Mouse (Mus musculus): ENCODE results near the gene Gria4. TPM values are rescaled to one million over a fixed set of nuclear protein-coding genes. Genes with fewer than 3 reads are reported as not detected.

Gria4 gene
- polyA plus RNA-seq, 1 experiment from 2014 or later: 16.9 TPM

DNA sequence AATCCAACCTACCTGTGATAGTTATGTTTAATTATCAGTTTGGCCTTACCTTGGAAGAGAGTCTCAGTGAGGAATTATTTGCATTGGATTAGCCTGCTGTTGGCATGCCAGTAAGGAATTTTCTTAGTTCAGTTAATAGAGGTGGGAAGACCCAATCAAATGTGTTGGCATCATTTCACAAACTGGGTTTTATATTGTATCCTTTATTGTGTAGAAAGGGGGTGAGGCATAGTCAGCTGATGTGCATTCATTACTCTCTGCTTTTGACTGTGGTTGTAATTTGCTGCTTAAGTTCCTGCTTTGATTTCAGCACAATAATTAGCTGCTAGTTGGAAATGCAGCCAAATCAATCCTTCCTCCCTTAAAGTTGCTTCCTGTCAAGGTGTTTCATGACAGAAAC, 83.7 kb downstream of the Gria4 start:
- no peak overlapping the region for H3K27ac ChIP-seq (ENCODE audit: low read depth, low read length)

GRCm38 (mm10) chr9:4687149-4687548, 108.9 kb downstream of the Gria4 start:
- Histone ChIP-seq H3K9ac (ENCODE audit: low read depth, low read length) (no peak overlapping the region), H3K4me3 (ENCODE audit: low read length) (no peak overlapping the region), H3K27me3 (ENCODE audit: control insufficient read depth, insufficient read depth, low read length) (no peaks in the 10 kb centered on the region), H3K9me3 (ENCODE audit: control insufficient read depth, low read length) (no peaks in the 10 kb centered on the region), H3K4me2 (replicated peaks; ENCODE audit: low read depth, low read length) (no peak overlapping the region), H3K36me3 (ENCODE audit: control insufficient read depth, insufficient read depth, low read length) (no peaks in the 10 kb centered on the region), H3K27ac (ENCODE audit: low read depth, low read length) (no peak overlapping the region), H3K4me1 (ENCODE audit: control insufficient read depth, insufficient read depth, low read length) (no peaks in the 10 kb centered on the region)
- WGBS: 83% methylated on average over 1 of the region's 1 CpGs
- no peak for ATAC-seq (ENCODE audit: low FRiP score, low TSS enrichment)

More for the DNA sequence above, 83.7 kb downstream of the Gria4 start:
- Histone ChIP-seq H3K27me3 (ENCODE audit: control insufficient read depth, insufficient read depth, low read length) (no peaks in the 10 kb centered on the region), H3K4me1 (ENCODE audit: control insufficient read depth, insufficient read depth, low read length) (no peaks in the 10 kb centered on the region), H3K4me2 (replicated peaks; ENCODE audit: low read depth, low read length) (no peak overlapping the region), H3K9me3 (ENCODE audit: control insufficient read depth, low read length) (no peaks in the 10 kb centered on the region), H3K36me3 (ENCODE audit: control insufficient read depth, insufficient read depth, low read length) (no peaks in the 10 kb centered on the region), H3K9ac (ENCODE audit: low read depth, low read length) (no peak overlapping the region), H3K4me3 (ENCODE audit: low read length) (no peak overlapping the region)
- no peak for ATAC-seq (ENCODE audit: low FRiP score, low TSS enrichment)

GRCm38 (mm10) chr9:4680244-4680643, 115.8 kb downstream of the Gria4 start:
- ATAC-seq (ENCODE audit: low FRiP score, low TSS enrichment): no peak
- no peak overlapping the region for H3K4me3 ChIP-seq (ENCODE audit: low read length)
- WGBS: 84% methylated on average over 2 of the region's 2 CpGs
- H3K36me3 ChIP-seq (ENCODE audit: control insufficient read depth, insufficient read depth, low read length): no peaks in the 10 kb centered on the region
- no peak overlapping the region for H3K4me2 ChIP-seq (replicated peaks; ENCODE audit: low read depth, low read length)
- no peak overlapping the region for H3K9ac ChIP-seq (ENCODE audit: low read depth, low read length)
- no peaks in the 10 kb centered on the region for H3K9me3 ChIP-seq (ENCODE audit: control insufficient read depth, low read length)
- no peak overlapping the region for H3K27ac ChIP-seq (ENCODE audit: low read depth, low read length)
- no peaks in the 10 kb centered on the region for H3K4me1 ChIP-seq (ENCODE audit: control insufficient read depth, insufficient read depth, low read length)
- H3K27me3 ChIP-seq (ENCODE audit: control insufficient read depth, insufficient read depth, low read length): no peaks in the 10 kb centered on the region

DNA sequence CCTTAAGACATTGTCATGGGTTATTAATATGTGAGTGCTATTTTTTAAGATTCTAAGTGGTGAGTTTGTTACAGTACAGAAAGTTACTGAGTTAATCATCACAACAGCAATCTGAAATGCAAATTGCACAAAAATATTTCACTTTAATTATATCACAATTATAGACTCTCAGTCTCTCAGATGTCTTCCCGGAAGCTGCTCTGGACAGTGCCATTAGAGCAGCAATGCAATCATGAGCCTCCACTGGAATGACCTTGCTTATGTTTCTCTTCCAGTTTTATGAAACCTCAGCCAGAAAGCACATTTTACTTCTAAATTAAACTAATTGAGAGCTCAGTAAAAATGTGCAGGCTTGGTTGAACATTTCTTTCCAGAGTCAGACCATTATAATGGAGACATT, 116.9 kb downstream of the Gria4 start:
- Histone ChIP-seq H3K27me3 (ENCODE audit: control insufficient read depth, insufficient read depth, low read length) (no peaks in the 10 kb centered on the region), H3K9ac (ENCODE audit: low read depth, low read length) (no peak overlapping the region), H3K4me2 (replicated peaks; ENCODE audit: low read depth, low read length) (no peak overlapping the region), H3K36me3 (ENCODE audit: control insufficient read depth, insufficient read depth, low read length) (no peaks in the 10 kb centered on the region), H3K4me3 (ENCODE audit: low read length) (no peak overlapping the region), H3K9me3 (ENCODE audit: control insufficient read depth, low read length) (no peaks in the 10 kb centered on the region), H3K27ac (ENCODE audit: low read depth, low read length) (no peak overlapping the region), H3K4me1 (ENCODE audit: control insufficient read depth, insufficient read depth, low read length) (no peaks in the 10 kb centered on the region)
- WGBS: 98% methylated on average over 1 of the region's 1 CpGs
- ATAC-seq (ENCODE audit: low FRiP score, low TSS enrichment): no peak

- no peak overlapping the region for H3K9ac ChIP-seq (ENCODE audit: low read depth, low read length)
- H3K27me3 ChIP-seq (ENCODE audit: control insufficient read depth, insufficient read depth, low read length): no peaks in the 10 kb centered on the region
- no peaks in the 10 kb centered on the region for H3K36me3 ChIP-seq (ENCODE audit: control insufficient read depth, insufficient read depth, low read length)
- H3K4me1 ChIP-seq (ENCODE audit: control insufficient read depth, insufficient read depth, low read length): no peaks in the 10 kb centered on the region
- no peaks in the 10 kb centered on the region for H3K9me3 ChIP-seq (ENCODE audit: control insufficient read depth, low read length)
- H3K4me2 ChIP-seq (replicated peaks; ENCODE audit: low read depth, low read length): no peak overlapping the region
- H3K27ac ChIP-seq (ENCODE audit: low read depth, low read length): no peak overlapping the region
- no peak overlapping the region for H3K4me3 ChIP-seq (ENCODE audit: low read length)
- WGBS: 88% methylated on average over 2 of the region's 2 CpGs
- ATAC-seq (ENCODE audit: low FRiP score, low TSS enrichment): no peak
Measured at GRCm38 (mm10) chr9:4665691-4666090, 130.3 kb downstream of the Gria4 start.

GRCm38 (mm10) chr9:4662421-4662820, 133.6 kb downstream of the Gria4 start:
- Histone ChIP-seq H3K4me3 (ENCODE audit: low read length) (no peak overlapping the region), H3K9me3 (ENCODE audit: control insufficient read depth, low read length) (no peaks in the 10 kb centered on the region), H3K9ac (ENCODE audit: low read depth, low read length) (no peak overlapping the region), H3K36me3 (ENCODE audit: control insufficient read depth, insufficient read depth, low read length) (no peaks in the 10 kb centered on the region), H3K4me2 (replicated peaks; ENCODE audit: low read depth, low read length) (no peak overlapping the region), H3K27me3 (ENCODE audit: control insufficient read depth, insufficient read depth, low read length) (no peaks in the 10 kb centered on the region), H3K4me1 (ENCODE audit: control insufficient read depth, insufficient read depth, low read length) (no peaks in the 10 kb centered on the region), H3K27ac (ENCODE audit: low read depth, low read length) (no peak overlapping the region)
- ATAC-seq (ENCODE audit: low FRiP score, low TSS enrichment): no peak
- 81% methylated on average over 1 of the region's 1 CpGs for WGBS

DNA sequence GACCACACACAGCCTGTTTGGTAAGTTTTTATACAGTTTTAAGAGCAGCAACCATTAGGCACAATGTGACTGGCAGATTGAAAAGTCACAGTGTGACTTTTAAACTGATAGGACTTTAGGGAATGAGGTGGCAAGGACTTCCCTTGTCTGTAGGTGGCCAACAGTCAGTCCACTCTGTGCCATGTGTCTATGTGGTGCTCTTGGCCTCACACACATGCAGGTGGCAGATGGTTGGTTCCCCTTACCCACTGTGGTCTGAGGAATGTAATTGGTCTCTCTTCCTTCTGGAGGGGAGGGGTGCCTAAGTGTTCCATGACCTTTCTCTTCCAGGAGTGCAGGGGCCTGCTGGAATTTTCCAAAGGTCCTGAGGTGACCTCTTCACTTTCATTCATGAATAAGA, 137.1 kb downstream of the Gria4 start:
- Histone ChIP-seq H3K36me3 (ENCODE audit: control insufficient read depth, insufficient read depth, low read length) (no peaks in the 10 kb centered on the region), H3K9me3 (ENCODE audit: control insufficient read depth, low read length) (no peaks in the 10 kb centered on the region), H3K4me2 (replicated peaks; ENCODE audit: low read depth, low read length) (no peak overlapping the region), H3K27ac (ENCODE audit: low read depth, low read length) (no peak overlapping the region), H3K9ac (ENCODE audit: low read depth, low read length) (no peak overlapping the region), H3K4me3 (ENCODE audit: low read length) (no peak overlapping the region), H3K27me3 (ENCODE audit: control insufficient read depth, insufficient read depth, low read length) (no peaks in the 10 kb centered on the region), H3K4me1 (ENCODE audit: control insufficient read depth, insufficient read depth, low read length) (no peaks in the 10 kb centered on the region)
- ATAC-seq (ENCODE audit: low FRiP score, low TSS enrichment): no peak

DNA sequence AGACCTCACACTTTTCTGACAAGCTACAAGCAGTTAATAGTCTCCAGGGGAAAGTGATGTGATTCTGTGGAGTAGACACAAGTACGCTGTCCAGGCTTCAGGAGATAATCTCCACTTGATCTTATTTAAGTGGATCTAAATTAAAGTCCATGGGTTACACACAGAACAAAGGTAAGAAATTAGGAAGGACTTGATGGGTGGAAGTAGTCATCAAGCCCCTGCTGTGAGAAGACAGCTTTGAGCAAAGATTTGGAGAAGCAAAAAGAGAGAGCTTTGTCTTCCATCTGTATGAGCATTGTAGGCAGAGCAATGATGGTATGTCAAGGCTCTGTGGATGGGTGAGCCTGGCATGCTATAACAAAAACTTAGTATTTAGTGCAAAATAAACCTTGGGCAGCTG, 141.7 kb downstream of the Gria4 start:
- Histone ChIP-seq H3K27ac (ENCODE audit: low read depth, low read length) (no peak overlapping the region), H3K4me3 (ENCODE audit: low read length) (no peak overlapping the region), H3K9ac (ENCODE audit: low read depth, low read length) (no peak overlapping the region), H3K4me1 (ENCODE audit: control insufficient read depth, insufficient read depth, low read length) (no peaks in the 10 kb centered on the region), H3K4me2 (replicated peaks; ENCODE audit: low read depth, low read length) (no peak overlapping the region), H3K36me3 (ENCODE audit: control insufficient read depth, insufficient read depth, low read length) (no peaks in the 10 kb centered on the region), H3K9me3 (ENCODE audit: control insufficient read depth, low read length) (no peaks in the 10 kb centered on the region), H3K27me3 (ENCODE audit: control insufficient read depth, insufficient read depth, low read length) (no peaks in the 10 kb centered on the region)
- ATAC-seq (ENCODE audit: low FRiP score, low TSS enrichment): no peak
- 90% methylated on average over 1 of the region's 1 CpGs for WGBS

GRCm38 (mm10) chr9:4639192-4639900, 156.7 kb downstream of the Gria4 start:
- no peaks in the 10 kb centered on the region for H3K36me3 ChIP-seq (ENCODE audit: control insufficient read depth, insufficient read depth, low read length)
- H3K4me2 ChIP-seq (replicated peaks; ENCODE audit: low read depth, low read length): no peak overlapping the region
- no peaks in the 10 kb centered on the region for H3K27me3 ChIP-seq (ENCODE audit: control insufficient read depth, insufficient read depth, low read length)
- H3K4me1 ChIP-seq (ENCODE audit: control insufficient read depth, insufficient read depth, low read length): no peaks in the 10 kb centered on the region
- WGBS: 54% methylated on average over 2 of the region's 2 CpGs
- ATAC-seq (ENCODE audit: low FRiP score, low TSS enrichment): no peak
- no peak overlapping the region for H3K27ac ChIP-seq (ENCODE audit: low read depth, low read length)
- no peak overlapping the region for H3K4me3 ChIP-seq (ENCODE audit: low read length)
- H3K9me3 ChIP-seq (ENCODE audit: control insufficient read depth, low read length): no peaks in the 10 kb centered on the region
- H3K9ac ChIP-seq (ENCODE audit: low read depth, low read length): no peak overlapping the region
